Mouse (Mus musculus) Patski (cell line): Measurements from ENCODE around the gene Mbd4. TPM values are rescaled to one million over a fixed set of nuclear protein-coding genes. Genes with fewer than 3 reads are reported as not detected.

Experiments
- ATAC-seq: fragments of 100-300 bp; one replicate; pipeline ENCODE4 v1.8.0; 2021
- CTCF ChIA-PET: fragments of 350-600 bp; sonication (Branson Sonifier 250); formaldehyde crosslinking; loops from one replicate; lab custom pipeline; 2022; ENCODE audit warnings: inconsistent platforms; lab: Charles Lee
- POLR2A ChIA-PET: fragments of 350-600 bp; sonication (Branson Sonifier 250); formaldehyde crosslinking; loops from one replicate; lab custom pipeline; 2022; ENCODE audit warnings: antibody characterized with exemption, inconsistent platforms; lab: Charles Lee
- DNase-seq: peaks from one replicate; pipeline ENCODE4 v3.0.0-alpha.2; 2011; ENCODE audit warnings: low read depth, low spot score
- H3K27me3 ChIP-seq: fragments of 371-371 bp; one replicate; pipeline ENCODE4 v1.5.1; 2021
- CTCF ChIP-seq: fragments of 100-300 bp; IDR thresholded peaks from one replicate; pipeline ENCODE4 v1.5.1; 2021
- in situ Hi-C: fragments of 300-500 bp; cut with MboI; formaldehyde crosslinking; loops from 3 replicates; pipeline ENCODE4 v1.11.1; 2018; ENCODE audit warnings: low pct_unique_long_range_greater_than_20kb, mixed read lengths
- polyA plus RNA-seq: library from polyadenylated mRNA; unstranded; gene quantifications from one replicate; pipeline ENCODE4 v1.2.3, GENCODE M21; 2021

The Mbd4 gene
- polyA plus RNA-seq, 1 experiment from 2014 or later: 6.8 TPM

GRCm38 (mm10) chr6:115865246-115865645 is 12.1 kb upstream of the Mbd4 start:
- in situ Hi-C loops: no loop called here
- ChIA-PET CTCF (no interaction called here), POLR2A (no interaction called here)
- no peaks in the 10 kb centered on the region for H3K27me3 ChIP-seq
- DNase-seq: no peak
- TF ChIP-seq CTCF: no peak
- no peak for ATAC-seq

- no peak for ATAC-seq
- ChIA-PET POLR2A (interaction anchor here (0.9 kb wide), 1 partner anchor 35 kb away, joined by 3 read pairs; no protein-coding TSS in a partner anchor), CTCF (interaction anchor here (1.6 kb wide), 1 partner anchor 8 kb away, joined by 4 read pairs; no protein-coding TSS in a partner anchor)
- H3K27me3 ChIP-seq: no peaks in the 10 kb centered on the region
- TF ChIP-seq CTCF: no peak
- DNase-seq: no peak
- in situ Hi-C loops: no loop called here
These were observed 10.2 kb upstream of the Mbd4 start for GRCm38 (mm10) chr6:115863340-115863841.

GRCm38 (mm10) chr6:115860027-115860556 is 6.9 kb upstream of the Mbd4 start:
- no peak for DNase-seq
- no peak for TF ChIP-seq CTCF
- ATAC-seq: no peak
- CTCF ChIA-PET: no interaction called here
- POLR2A ChIA-PET: no interaction called here
- in situ Hi-C loops: no loop called here
- no peaks in the 10 kb centered on the region for H3K27me3 ChIP-seq

GRCm38 (mm10) chr6:115859258-115859657 is 6.1 kb upstream of the Mbd4 start:
- POLR2A ChIA-PET: no interaction called here
- CTCF ChIA-PET: interaction anchor here (1.1 kb wide), 1 partner anchor 12 kb away, joined by 3 read pairs; no protein-coding TSS in a partner anchor
- TF ChIP-seq CTCF: no peak
- H3K27me3 ChIP-seq: no peaks in the 10 kb centered on the region
- in situ Hi-C loops: no loop called here
- ATAC-seq (no peak), DNase-seq (no peak)

- ChIA-PET CTCF (interaction anchor here (1.6 kb wide), 1 partner anchor 8 kb away, joined by 4 read pairs; no protein-coding TSS in a partner anchor), POLR2A (no interaction called here)
- no peaks in the 10 kb centered on the region for H3K27me3 ChIP-seq
- ATAC-seq (no peak), DNase-seq (no peak)
- no peak for TF ChIP-seq CTCF
- in situ Hi-C loops: no loop called here
These were observed 3.2 kb upstream of the Mbd4 start for GRCm38 (mm10) chr6:115856361-115856745.

GRCm38 (mm10) chr6:115855733-115856360 is 2.7 kb upstream of the Mbd4 start:
- CTCF ChIA-PET: interaction anchor here (0.6 to 2.2 kb wide), 4 partner anchors 8 to 227 kb away, joined by 3 to 12 read pairs (median 4); no protein-coding TSS in a partner anchor
- POLR2A ChIA-PET: interaction anchor here (0.6 to 0.7 kb wide), 2 partner anchors 88 to 853 kb away, joined by 3 read pairs; no protein-coding TSS in a partner anchor

GRCm38 (mm10) chr6:115854432-115854831 is 1.3 kb upstream of the Mbd4 start:
- in situ Hi-C loops: no loop called here

More at GRCm38 (mm10) chr6:115855733-115856360, 2.7 kb upstream of the Mbd4 start:
- H3K27me3 ChIP-seq: no peaks in the 10 kb centered on the region
- in situ Hi-C loops: no loop called here
- no peak for TF ChIP-seq CTCF
- DNase-seq (no peak), ATAC-seq (no peak)

GRCm38 (mm10) chr6:115853985-115854384 is 814 bp upstream of the Mbd4 start:
- ChIA-PET POLR2A (interaction anchor here (1.0 to 1.6 kb wide), 2 partner anchors 21 to 143 kb away, joined by 3 read pairs; no protein-coding TSS in a partner anchor), CTCF (interaction anchor here (1.2 to 2.2 kb wide), 5 partner anchors 8 to 48 kb away, joined by 3 to 12 read pairs (median 4); no protein-coding TSS in a partner anchor)
- no peaks in the 10 kb centered on the region for H3K27me3 ChIP-seq
- no peak for TF ChIP-seq CTCF
- DNase-seq: no peak
- in situ Hi-C loops: no loop called here
- ATAC-seq: no peak

More at GRCm38 (mm10) chr6:115854432-115854831, 1.3 kb upstream of the Mbd4 start:
- no peak for DNase-seq
- TF ChIP-seq CTCF: peak; percentile 71
- CTCF ChIA-PET: interaction anchor here (1.2 to 2.2 kb wide), 6 partner anchors 8 to 228 kb away, joined by 3 to 12 read pairs (median 4); no protein-coding TSS in a partner anchor
- POLR2A ChIA-PET: no interaction called here
- no peak for ATAC-seq
- no peaks in the 10 kb centered on the region for H3K27me3 ChIP-seq

- in situ Hi-C loops: no loop called here
- peak; percentile 28 for TF ChIP-seq CTCF
- ChIA-PET CTCF (interaction anchor here (1.0 to 1.3 kb wide), 2 partner anchors 20 to 39 kb away, joined by 3 read pairs; no protein-coding TSS in a partner anchor), POLR2A (interaction anchor here (0.8 to 1.6 kb wide), 4 partner anchors 11 to 176 kb away, joined by 3 to 5 read pairs (median 3); partner anchors contain the start of gene Raf1)
- H3K27me3 ChIP-seq: no peaks in the 10 kb centered on the region
- DNase-seq (no peak), ATAC-seq (no peak)
These were observed 603 bp downstream of the Mbd4 start for GRCm38 (mm10) chr6:115852446-115853090.
